Mouse (Mus musculus): ENCODE data around the gene Tgm2. TPM values are rescaled to one million over a fixed set of nuclear protein-coding genes. Genes with fewer than 3 reads are reported as not detected.
A peak's percentile ranks its signal among the peaks of the same experiment; 100 is the strongest.

Gene Tgm2
- polyA plus RNA-seq, 1 experiment, result 285 TPM

DNA sequence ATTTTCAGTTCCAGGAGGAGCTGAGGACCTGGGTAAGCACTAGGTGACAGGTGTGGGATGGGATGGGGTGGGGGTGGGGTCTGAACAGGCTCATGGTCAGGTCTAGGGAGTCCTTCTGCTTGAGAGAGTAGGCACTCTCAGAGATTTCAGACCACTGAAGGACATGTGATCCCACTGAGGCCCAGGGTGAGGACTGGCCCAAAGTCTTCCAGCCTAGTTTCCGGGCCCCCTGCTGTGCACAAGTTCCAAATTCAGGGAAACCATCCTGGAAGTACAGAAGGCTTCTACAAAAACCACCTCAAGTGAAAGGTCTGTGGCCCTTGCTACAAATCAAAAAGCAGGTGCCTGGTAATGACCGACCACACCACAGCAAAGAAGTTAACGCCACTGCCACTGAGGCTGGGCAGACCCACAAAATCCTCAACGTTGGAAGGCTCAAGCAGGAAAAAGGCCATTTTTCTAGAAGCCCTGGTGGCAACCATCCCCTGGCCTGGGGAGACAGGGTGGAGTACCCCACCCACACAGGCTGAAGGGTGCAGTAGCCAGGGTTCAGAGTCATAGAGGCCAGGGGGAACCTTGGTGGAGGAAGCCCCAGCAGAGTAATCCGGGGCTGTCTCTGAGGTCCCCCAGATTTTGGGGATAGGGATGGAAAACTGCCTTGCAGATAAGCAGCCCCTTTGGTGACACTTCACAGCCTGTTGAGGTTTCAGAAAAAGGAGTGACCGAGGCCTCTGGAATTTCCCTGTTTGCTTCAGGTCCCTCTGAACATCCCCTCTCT, 1.3 kb downstream of the Tgm2 start:
- no peak for TF ChIP-seq CTCF (IDR thresholded peaks at IDR 0.05; ENCODE audit: insufficient read depth, low read length)
- no peak for TF ChIP-seq POLR2A (IDR thresholded peaks at IDR 0.05; ENCODE audit: borderline replicate concordance, extremely low read depth, low read depth, low read length)
- WGBS, result 50% methylated on average over 6 of the region's 6 CpGs
- Histone ChIP-seq H3K4me3 (replicated peaks; ENCODE audit: extremely low read depth, low read depth, low read length) (peak overlapping the region; percentile 75), H3K4me1 (ENCODE audit: control insufficient read depth, insufficient read depth, low read length) (peaks cover 34% of the 10 kb centered on the region)
- DNase-seq, result no peak

DNA sequence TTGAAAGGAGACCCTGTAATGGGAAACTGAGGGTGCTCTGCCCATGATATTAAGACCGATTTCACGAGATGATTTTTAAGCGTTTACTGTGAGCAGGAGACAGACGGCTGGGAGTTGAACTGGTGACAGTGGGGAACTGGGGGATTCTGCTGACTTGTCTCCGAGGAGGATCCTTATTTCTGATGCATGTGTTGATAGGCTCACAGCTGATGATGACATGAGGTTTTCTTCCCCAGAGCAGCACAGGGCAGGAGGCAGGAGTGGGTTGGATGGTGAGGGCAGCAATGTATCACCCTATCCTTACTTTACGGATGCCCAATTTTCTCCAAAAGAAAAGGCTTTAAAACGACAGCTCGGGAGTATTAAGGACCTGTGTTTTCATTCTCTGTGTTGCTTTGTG, 2.0 kb downstream of the Tgm2 start:
- Histone ChIP-seq H3K4me3 (replicated peaks; ENCODE audit: extremely low read depth, low read depth, low read length) (peak overlapping the region; percentile 46), H3K4me1 (ENCODE audit: control insufficient read depth, insufficient read depth, low read length) (peaks cover 38% of the 10 kb centered on the region)
- DNase-seq, result no peak
- WGBS, result 52% methylated on average over 8 of the region's 8 CpGs
- TF ChIP-seq CTCF (IDR thresholded peaks at IDR 0.05; ENCODE audit: insufficient read depth, low read length), result no peak
- no peak for TF ChIP-seq POLR2A (IDR thresholded peaks at IDR 0.05; ENCODE audit: borderline replicate concordance, extremely low read depth, low read depth, low read length)

DNA sequence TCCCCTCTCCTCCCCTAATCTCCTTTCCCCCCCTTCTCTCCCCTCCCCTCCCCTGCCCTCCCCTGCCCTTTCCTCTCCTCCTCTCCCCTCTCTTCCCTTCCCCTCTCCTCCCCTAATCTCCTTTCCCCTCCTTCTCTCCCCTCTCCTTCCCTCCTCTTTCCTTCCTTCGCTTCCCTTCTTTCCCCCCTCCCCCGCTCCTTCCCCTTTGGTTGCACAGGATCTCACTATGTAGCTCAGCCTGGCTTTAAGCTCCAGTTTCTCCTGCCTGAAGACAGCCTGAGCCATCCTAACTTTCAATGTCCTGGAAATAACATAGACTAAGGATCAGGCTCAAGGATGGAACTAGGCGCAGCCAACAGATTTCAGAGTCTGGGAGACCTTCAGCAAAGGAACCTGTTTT, 2.4 kb downstream of the Tgm2 start:
- no peak for TF ChIP-seq CTCF (IDR thresholded peaks at IDR 0.05; ENCODE audit: insufficient read depth, low read length)
- no peak for TF ChIP-seq POLR2A (IDR thresholded peaks at IDR 0.05; ENCODE audit: borderline replicate concordance, extremely low read depth, low read depth, low read length)
- no peak for DNase-seq
- Histone ChIP-seq H3K4me3 (replicated peaks; ENCODE audit: extremely low read depth, low read depth, low read length) (peak overlapping the region; percentile 1), H3K4me1 (ENCODE audit: control insufficient read depth, insufficient read depth, low read length) (peaks cover 42% of the 10 kb centered on the region)
- 56% methylated on average over 3 of the region's 3 CpGs for WGBS

DNA sequence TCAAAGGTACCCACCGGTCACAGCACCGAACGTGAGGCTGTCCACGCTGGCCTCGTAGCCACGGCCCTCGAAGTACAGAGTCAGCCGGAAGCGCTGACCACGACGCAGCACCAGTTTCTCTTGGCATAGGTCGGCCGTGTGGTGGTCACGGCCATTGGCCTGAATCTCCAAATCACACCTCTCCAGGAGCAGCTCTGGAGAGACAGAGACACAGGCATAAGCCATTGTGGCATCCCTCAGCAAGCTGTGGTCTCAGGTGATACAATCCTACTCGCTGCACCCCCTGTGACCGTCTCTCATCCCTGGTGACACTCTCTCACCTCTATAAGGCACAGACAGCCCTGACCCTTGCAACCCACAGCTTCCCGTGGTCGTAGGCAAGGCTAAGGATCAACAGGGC, 3.3 kb downstream of the Tgm2 start:
- H3K4me1 ChIP-seq (ENCODE audit: control insufficient read depth, insufficient read depth, low read length), result peaks cover 43% of the 10 kb centered on the region
- TF ChIP-seq POLR2A (IDR thresholded peaks at IDR 0.05; ENCODE audit: borderline replicate concordance, extremely low read depth, low read depth, low read length) (no peak), CTCF (IDR thresholded peaks at IDR 0.05; ENCODE audit: insufficient read depth, low read length) (no peak)
- 86% methylated on average over 18 of the region's 18 CpGs for WGBS
- H3K4me3 ChIP-seq (replicated peaks; ENCODE audit: extremely low read depth, low read depth, low read length), result no peak overlapping the region
- DNase-seq, result no peak

DNA sequence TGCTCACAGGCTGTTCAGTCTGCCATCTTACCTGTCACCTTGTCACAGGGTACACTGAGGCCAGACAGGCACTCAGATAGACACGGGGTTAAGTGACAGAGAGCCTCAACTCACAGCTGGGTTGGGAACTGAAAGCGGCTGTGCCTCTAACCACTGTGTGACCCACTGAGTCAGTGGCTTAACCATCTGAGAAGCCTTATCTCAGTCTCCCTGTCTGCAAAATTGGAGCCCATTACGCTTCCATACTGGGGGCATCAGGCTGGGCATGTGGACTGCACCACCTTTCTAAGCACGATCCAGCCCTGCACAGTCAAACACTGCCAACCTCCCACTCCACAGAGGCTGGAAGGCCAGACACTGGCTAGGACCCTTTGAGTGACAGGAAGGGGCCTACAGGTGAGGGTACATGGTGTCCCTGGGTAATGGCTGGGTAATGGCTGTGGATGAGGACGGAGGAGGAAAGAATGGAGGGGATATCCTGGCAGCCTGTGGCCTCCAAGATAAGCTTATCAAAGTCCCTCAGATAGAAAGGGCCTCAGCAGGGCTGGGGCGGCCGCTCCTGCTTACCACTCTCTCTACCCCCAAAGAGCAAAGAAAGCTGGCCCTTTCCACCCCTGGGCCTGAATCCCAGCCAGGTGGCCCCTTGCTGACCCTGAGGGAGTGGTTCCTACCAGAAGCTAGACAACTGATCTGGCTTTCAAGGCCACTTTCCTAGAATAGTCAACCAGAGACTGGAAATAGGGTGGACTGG, 4.4 kb downstream of the Tgm2 start:
- 51% methylated on average over 7 of the region's 7 CpGs for WGBS
- no peak for DNase-seq
- peaks cover 47% of the 10 kb centered on the region for H3K4me1 ChIP-seq (ENCODE audit: control insufficient read depth, insufficient read depth, low read length)
- no peak for TF ChIP-seq CTCF (IDR thresholded peaks at IDR 0.05; ENCODE audit: insufficient read depth, low read length)
- H3K4me3 ChIP-seq (replicated peaks; ENCODE audit: extremely low read depth, low read depth, low read length), result no peak overlapping the region

DNA sequence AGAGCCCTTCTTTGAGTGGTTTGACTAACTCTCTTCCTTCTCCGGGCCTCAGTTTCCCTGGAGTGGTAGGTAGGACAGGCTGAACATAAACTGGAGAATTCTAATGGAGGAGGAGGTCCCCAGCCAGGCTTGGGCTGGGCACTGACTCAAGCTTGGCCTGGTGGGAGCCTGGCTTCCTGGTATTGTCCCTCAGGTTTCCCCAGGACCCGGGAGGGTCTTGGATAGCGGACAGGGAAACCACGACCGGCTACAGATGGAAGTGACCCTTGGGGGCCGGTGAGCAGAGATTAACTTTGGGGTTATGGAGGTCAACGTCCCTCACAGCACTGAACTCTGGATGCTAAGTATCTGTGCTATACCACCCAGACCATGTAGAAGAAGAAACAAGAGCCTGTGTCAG, 5.0 kb downstream of the Tgm2 start:
- peaks cover 47% of the 10 kb centered on the region for H3K4me1 ChIP-seq (ENCODE audit: control insufficient read depth, insufficient read depth, low read length)

DNA sequence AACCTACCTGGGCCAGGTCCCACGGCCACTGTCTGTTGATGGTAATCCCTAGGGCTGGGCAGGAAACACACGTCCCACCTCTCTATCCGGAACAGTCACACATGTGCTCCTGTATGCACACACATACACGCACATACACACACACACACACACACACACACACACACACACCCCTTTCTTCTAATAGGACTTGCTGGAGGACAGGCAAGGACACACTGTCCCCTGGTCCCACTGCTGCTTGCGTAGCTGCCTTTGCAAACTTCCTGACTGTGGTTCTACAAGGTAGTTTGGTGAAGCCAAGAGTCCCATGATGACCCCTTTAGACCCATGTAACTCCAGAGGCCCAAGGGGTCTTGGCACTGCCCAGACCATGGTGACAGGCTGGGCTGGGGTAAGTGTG, 5.6 kb downstream of the Tgm2 start:
- TF ChIP-seq POLR2A (IDR thresholded peaks at IDR 0.05; ENCODE audit: borderline replicate concordance, extremely low read depth, low read depth, low read length) (no peak), CTCF (IDR thresholded peaks at IDR 0.05; ENCODE audit: insufficient read depth, low read length) (no peak)
- no peak overlapping the region for H3K4me3 ChIP-seq (replicated peaks; ENCODE audit: extremely low read depth, low read depth, low read length)
- peaks cover 51% of the 10 kb centered on the region for H3K4me1 ChIP-seq (ENCODE audit: control insufficient read depth, insufficient read depth, low read length)
- DNase-seq, result no peak
- 49% methylated on average over 5 of the region's 5 CpGs for WGBS

More for the DNA sequence above, 5.0 kb downstream of the Tgm2 start:
- DNase-seq, result no peak
- WGBS, result 52% methylated on average over 7 of the region's 7 CpGs
- H3K4me3 ChIP-seq (replicated peaks; ENCODE audit: extremely low read depth, low read depth, low read length), result no peak overlapping the region
- TF ChIP-seq POLR2A (IDR thresholded peaks at IDR 0.05; ENCODE audit: borderline replicate concordance, extremely low read depth, low read depth, low read length) (no peak), CTCF (IDR thresholded peaks at IDR 0.05; ENCODE audit: insufficient read depth, low read length) (no peak)

DNA sequence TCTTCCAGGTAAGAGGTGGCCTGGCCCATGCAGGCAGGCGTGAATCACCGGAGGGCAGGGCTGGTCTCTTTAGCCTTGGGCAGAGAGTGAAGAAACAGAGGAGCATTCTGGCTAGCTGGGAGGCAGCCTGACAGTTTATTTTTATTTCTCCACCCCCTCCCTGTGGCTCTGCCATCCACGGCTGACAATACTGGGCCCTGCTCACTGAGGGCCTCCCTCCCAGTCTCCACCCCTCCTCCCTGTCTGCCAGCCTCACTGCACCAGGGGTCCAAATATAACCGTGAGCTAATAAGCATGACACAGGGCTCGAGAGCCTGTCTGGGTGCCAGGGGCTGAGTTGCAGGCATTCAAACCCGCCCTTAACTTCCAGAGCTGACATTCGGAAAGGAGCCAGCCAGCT, 6.6 kb downstream of the Tgm2 start:
- no peak overlapping the region for H3K4me3 ChIP-seq (replicated peaks; ENCODE audit: extremely low read depth, low read depth, low read length)
- DNase-seq, result peak; percentile 72
- 16% methylated on average over 7 of the region's 7 CpGs for WGBS
- peaks cover 54% of the 10 kb centered on the region for H3K4me1 ChIP-seq (ENCODE audit: control insufficient read depth, insufficient read depth, low read length)
- no peak for TF ChIP-seq CTCF (IDR thresholded peaks at IDR 0.05; ENCODE audit: insufficient read depth, low read length)
- no peak for TF ChIP-seq POLR2A (IDR thresholded peaks at IDR 0.05; ENCODE audit: borderline replicate concordance, extremely low read depth, low read depth, low read length)

DNA sequence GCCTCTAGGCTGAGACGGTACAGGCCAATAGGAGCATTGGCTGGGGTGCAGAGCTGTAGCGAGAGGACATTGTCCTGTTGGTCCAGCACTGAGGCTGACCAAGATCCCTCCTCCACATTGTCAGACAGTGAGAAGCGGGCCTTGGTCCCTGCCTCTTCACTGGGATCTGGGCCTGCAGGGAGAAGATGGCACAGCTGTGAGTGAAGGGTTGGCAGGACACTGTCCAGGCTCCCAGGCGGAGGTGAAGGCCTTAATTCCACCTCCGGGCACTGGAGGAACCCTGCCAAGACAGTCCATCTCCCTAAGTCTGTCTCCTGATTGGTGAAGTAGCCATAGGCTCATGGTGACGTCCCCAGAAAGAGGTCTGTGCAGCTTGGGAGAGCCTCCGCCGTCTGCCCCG, 7.5 kb downstream of the Tgm2 start:
- Histone ChIP-seq H3K4me1 (ENCODE audit: control insufficient read depth, insufficient read depth, low read length) (peaks cover 50% of the 10 kb centered on the region), H3K4me3 (replicated peaks; ENCODE audit: extremely low read depth, low read depth, low read length) (no peak overlapping the region)
- no peak for TF ChIP-seq CTCF (IDR thresholded peaks at IDR 0.05; ENCODE audit: insufficient read depth, low read length)
- TF ChIP-seq POLR2A (IDR thresholded peaks at IDR 0.05; ENCODE audit: borderline replicate concordance, extremely low read depth, low read depth, low read length), result no peak
- 87% methylated on average over 9 of the region's 9 CpGs for WGBS
- no peak for DNase-seq

DNA sequence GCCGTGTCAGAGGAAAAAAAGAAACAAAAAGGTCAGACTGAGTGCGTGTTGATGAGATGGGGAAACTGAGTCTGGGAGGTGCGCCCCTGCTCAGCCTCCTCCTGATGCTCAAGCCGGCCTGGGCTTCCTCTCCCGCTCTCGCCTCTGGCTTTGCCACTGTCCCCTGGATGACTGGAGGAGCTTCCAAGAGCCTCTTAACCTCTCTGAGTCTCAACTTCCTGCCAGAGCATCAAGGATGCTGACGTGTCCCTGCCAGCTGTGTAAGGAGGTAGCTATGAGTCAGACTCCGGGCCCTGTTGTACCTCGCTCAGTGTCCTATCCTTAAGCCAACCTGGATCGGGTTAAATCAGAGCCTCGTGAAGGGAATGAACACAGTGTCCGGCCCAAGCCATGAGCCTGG, 8.5 kb downstream of the Tgm2 start:
- Histone ChIP-seq H3K4me3 (replicated peaks; ENCODE audit: extremely low read depth, low read depth, low read length) (no peak overlapping the region), H3K4me1 (ENCODE audit: control insufficient read depth, insufficient read depth, low read length) (peaks cover 44% of the 10 kb centered on the region)
- no peak for DNase-seq
- TF ChIP-seq POLR2A (IDR thresholded peaks at IDR 0.05; ENCODE audit: borderline replicate concordance, extremely low read depth, low read depth, low read length) (no peak), CTCF (IDR thresholded peaks at IDR 0.05; ENCODE audit: insufficient read depth, low read length) (no peak)
- 68% methylated on average over 12 of the region's 12 CpGs for WGBS

Measured in lung, adult 2 months (tissue).